Mouse (Mus musculus) olfactory bulb, adult 2 months (tissue): ENCODE results near the gene Mecom.

Source experiments
- CTCF ChIP-seq: fragments of 200-500 bp; IDR thresholded peaks from 2 replicates; pipeline ENCODE4 v1.5.1; 2012; ENCODE audit warnings: low read depth, mild to moderate bottlenecking, low read length, moderate library complexity; ENCODE audit not compliant: insufficient read depth
- POLR2A ChIP-seq: fragments of 200-500 bp; IDR thresholded peaks from 2 replicates; pipeline ENCODE4 v1.6.1; 2012; ENCODE audit warnings: mild to moderate bottlenecking, low read depth, low read length, moderate library complexity; ENCODE audit not compliant: insufficient read depth

DNA sequence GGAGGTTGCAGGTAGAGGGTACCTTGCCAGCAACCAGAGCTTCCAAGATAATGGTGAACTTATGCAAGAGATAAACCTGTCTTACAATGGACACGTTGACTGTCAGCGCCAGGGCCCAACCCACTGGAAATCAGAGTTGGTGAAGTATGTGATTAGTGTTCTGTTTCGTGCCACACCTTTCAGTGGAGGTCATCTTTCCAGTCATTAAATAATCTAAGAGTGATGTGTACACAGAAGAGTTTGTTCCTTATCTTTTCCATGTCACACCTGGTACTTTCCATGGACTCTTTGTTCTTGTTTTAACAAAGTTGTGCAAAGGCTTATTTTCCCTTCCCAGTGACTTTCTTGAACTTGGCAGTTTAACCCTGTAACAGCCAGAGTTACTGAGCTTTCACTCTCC lies 374.0 kb downstream of the Mecom start:
- TF ChIP-seq POLR2A (no peak), CTCF (no peak)
